Mouse (Mus musculus) limb, embryonic 11.5 days (tissue): ENCODE results near the gene Oaz1. TPM values are rescaled to one million over a fixed set of nuclear protein-coding genes. Genes with fewer than 3 reads are reported as not detected.

ENCODE experiments used
- ATAC-seq: fragments of 200-750 bp; cut with Nextera tagmentation; 2 replicates; pipeline ENCODE4 v1.8.0; 2017; ENCODE audit warnings: low read depth; ENCODE audit not compliant: insufficient number of reproducible peaks, low FRiP score, low TSS enrichment
- DNase-seq: peaks from one replicate; pipeline ENCODE4 v3.0.0-alpha.2; 2015; ENCODE audit warnings: low spot score
- H3K27ac ChIP-seq: fragments of 300-500 bp; sonication (generic); replicated peaks from 2 replicates; pipeline ENCODE4 v1.5.1; 2014; ENCODE audit warnings: low read depth, mild to moderate bottlenecking, low read length
- H3K27me3 ChIP-seq: fragments of 300-500 bp; sonication (generic); 2 replicates; pipeline ENCODE4 v1.6.1; 2014; ENCODE audit warnings: mild to moderate bottlenecking, low read length, mixed read lengths; ENCODE audit not compliant: control insufficient read depth, insufficient read depth
- H3K36me3 ChIP-seq: fragments of 300-500 bp; sonication (generic); 2 replicates; pipeline ENCODE4 v1.6.1; 2014; ENCODE audit warnings: mild to moderate bottlenecking, low read length, moderate library complexity, mixed read lengths; ENCODE audit not compliant: control insufficient read depth, insufficient read depth
- H3K4me1 ChIP-seq: fragments of 300-500 bp; sonication (generic); 2 replicates; pipeline ENCODE4 v1.6.1; 2014; ENCODE audit warnings: low read length, mixed read lengths; ENCODE audit not compliant: control insufficient read depth, insufficient read depth
- H3K4me2 ChIP-seq: fragments of 300-500 bp; sonication (generic); 2 replicates; pipeline ENCODE4 v1.6.1; 2014; ENCODE audit warnings: low read depth, mild to moderate bottlenecking, moderate library complexity; ENCODE audit not compliant: severe bottlenecking
- H3K4me3 ChIP-seq: fragments of 300-500 bp; sonication (generic); 2 replicates; pipeline ENCODE4 v1.5.1; 2014; ENCODE audit warnings: low read depth, low read length
- H3K9ac ChIP-seq: fragments of 300-500 bp; sonication (generic); 2 replicates; pipeline ENCODE4 v1.6.1; 2014; ENCODE audit warnings: mild to moderate bottlenecking, low read length
- H3K9me3 ChIP-seq: fragments of 300-500 bp; sonication (generic); 2 replicates; pipeline ENCODE4 v1.6.1; 2016; ENCODE audit warnings: low read length; ENCODE audit not compliant: control insufficient read depth
- WGBS: fragments of 180-500 bp; shearing (Covaris S2); extraction: QIAGEN DNeasy Blood & Tissue Kit; methylation state at CpG from one replicate; pipeline ENCODE4 v1.1.7; 2014; 5-methylcytosine and 5-hydroxymethylcytosine counted together
- microRNA counts: library from miRNA; unstranded; fragments of <30 nt; microRNA quantifications from one replicate; lab custom pipeline; 2016
- microRNA-seq: library from miRNA; unstranded; fragments of <30 nt; microRNA quantifications from one replicate; pipeline ENCODE4, GENCODE M21; 2016
- polyA plus RNA-seq: library from polyadenylated mRNA; unstranded; fragments of >200 nt; fragmentation: Nextera tagmentation; extraction: Ambion mirVana; gene quantifications from 2 replicates; pipeline ENCODE4 v1.2.1, GENCODE M21; 2014

Oaz1 gene
- polyA plus RNA-seq, 1 experiment from 2014 or later, result 2,108 TPM

GRCm38 (mm10) chr10:80874035-80874434 lies 47.6 kb downstream of the Oaz1 start:
- no peaks in the 10 kb centered on the region for H3K4me1 ChIP-seq
- H3K27me3 ChIP-seq, result no peaks in the 10 kb centered on the region
- DNase-seq (no peak), ATAC-seq (no peak)
- no peak overlapping the region for H3K9ac ChIP-seq
- 81% methylated on average over 9 of the region's 9 CpGs for WGBS
- H3K9me3 ChIP-seq, result no peaks in the 10 kb centered on the region
- H3K36me3 ChIP-seq, result no peaks in the 10 kb centered on the region
- H3K4me3 ChIP-seq, result no peak overlapping the region
- H3K4me2 ChIP-seq, result no peak overlapping the region
- no peak overlapping the region for H3K27ac ChIP-seq

- Histone ChIP-seq H3K9ac (no peak overlapping the region), H3K27me3 (no peaks in the 10 kb centered on the region), H3K4me3 (no peak overlapping the region), H3K4me2 (no peak overlapping the region), H3K9me3 (no peaks in the 10 kb centered on the region), H3K36me3 (no peaks in the 10 kb centered on the region), H3K27ac (no peak overlapping the region), H3K4me1 (no peaks in the 10 kb centered on the region)
- no peak for ATAC-seq
- WGBS, result 34% methylated on average over 5 of the region's 5 CpGs
- peak; percentile 74 for DNase-seq
Observed at GRCm38 (mm10) chr10:80876028-80876427, 49.6 kb downstream of the Oaz1 start.

- ATAC-seq, result no peak
- no peaks in the 10 kb centered on the region for H3K36me3 ChIP-seq
- no peak overlapping the region for H3K27ac ChIP-seq
- H3K4me3 ChIP-seq, result no peak overlapping the region
- DNase-seq, result no peak
- no peaks in the 10 kb centered on the region for H3K4me1 ChIP-seq
- H3K27me3 ChIP-seq, result no peaks in the 10 kb centered on the region
- WGBS, result 13% methylated on average over 3 of the region's 3 CpGs
- no peak overlapping the region for H3K9ac ChIP-seq
- no peaks in the 10 kb centered on the region for H3K9me3 ChIP-seq
- H3K4me2 ChIP-seq, result no peak overlapping the region
Observed at GRCm38 (mm10) chr10:80876594-80876993, 50.1 kb downstream of the Oaz1 start.

MicroRNAs encoded within 50 kb of the gene (microRNA counts, 519-probe panel; counts per million panel counts)
- microRNA mmu-miR-1982 (lab: Ali Mortazavi, UCI), result not detected

Small RNA genes lying within 50 kb of the gene (microRNA-seq; reads per million reads assigned to microRNA genes)
- gene Mir1982, result 4.0 reads per million, percentile 6 among the genes with 10 or more reads in this experiment

Other genes with a start within 250 kb of the Oaz1 start
- 5.7 and 6.6 TPM in 2 replicates for gene Klf16, start 249.3 kb upstream of the Oaz1 start, polyA plus RNA-seq
- 114 and 121 TPM in 2 replicates for gene Abhd17a, start 236.3 kb upstream of the Oaz1 start, polyA plus RNA-seq
- gene Scamp4, start 223.8 kb upstream of the Oaz1 start, polyA plus RNA-seq, result 68.8 and 73.0 TPM in 2 replicates
- 9.7 and 9.8 TPM in 2 replicates for gene Adat3, start 223.8 kb upstream of the Oaz1 start, polyA plus RNA-seq
- 2.1 and 2.6 TPM in 2 replicates for gene Gm49322, start 220.6 kb upstream of the Oaz1 start, polyA plus RNA-seq
- gene Csnk1g2, start 203.8 kb upstream of the Oaz1 start, polyA plus RNA-seq, result 126 and 152 TPM in 2 replicates
- 67.4 and 67.9 TPM in 2 replicates for gene Btbd2, start 169.6 kb upstream of the Oaz1 start, polyA plus RNA-seq
- gene Mknk2, start 148.5 kb upstream of the Oaz1 start, polyA plus RNA-seq, result 95.3 and 98.5 TPM in 2 replicates
- gene Mob3a, start 124.7 kb upstream of the Oaz1 start, polyA plus RNA-seq, result 44.0 and 48.6 TPM in 2 replicates
- gene Izumo4, start 124.5 kb upstream of the Oaz1 start, polyA plus RNA-seq, result 4.8 and 5.0 TPM in 2 replicates
- 67.8 and 68.5 TPM in 2 replicates for gene Ap3d1, start 84.4 kb upstream of the Oaz1 start, polyA plus RNA-seq
- 23.0 and 27.8 TPM in 2 replicates for gene Dot1l, start 71.5 kb upstream of the Oaz1 start, polyA plus RNA-seq
- gene Sf3a2, start 28.5 kb upstream of the Oaz1 start, polyA plus RNA-seq, result 122 and 130 TPM in 2 replicates
- gene Plekhj1, start 28.0 kb upstream of the Oaz1 start, polyA plus RNA-seq, result 141 and 145 TPM in 2 replicates
- gene Amh, start 21.4 kb upstream of the Oaz1 start, polyA plus RNA-seq, result not detected in 2 replicates
- 0.40 and 0.96 TPM in 2 replicates for gene Jsrp1, start 13.2 kb upstream of the Oaz1 start, polyA plus RNA-seq
- 0.33 and 0.36 TPM in 2 replicates for gene Lingo3, start 17.4 kb downstream of the Oaz1 start, polyA plus RNA-seq
- 375 and 398 TPM in 2 replicates for gene Lsm7, start 28.6 kb downstream of the Oaz1 start, polyA plus RNA-seq
- 26.8 and 28.1 TPM in 2 replicates for gene Sppl2b, start 28.6 kb downstream of the Oaz1 start, polyA plus RNA-seq
- gene Tmprss9, start 45.2 kb downstream of the Oaz1 start, polyA plus RNA-seq, result not detected in 2 replicates
- gene Timm13, start 74.3 kb downstream of the Oaz1 start, polyA plus RNA-seq, result 336 and 355 TPM in 2 replicates
- 23.3 and 26.7 TPM in 2 replicates for gene Lmnb2, start 91.6 kb downstream of the Oaz1 start, polyA plus RNA-seq
- gene Gadd45b, start 103.4 kb downstream of the Oaz1 start, polyA plus RNA-seq, result 10.9 and 12.3 TPM in 2 replicates
- 4.6 and 4.8 TPM in 2 replicates for gene Gng7, start 188.3 kb downstream of the Oaz1 start, polyA plus RNA-seq
- 0.07 and 0.16 TPM in 2 replicates for gene Diras1, start 199.0 kb downstream of the Oaz1 start, polyA plus RNA-seq
- gene Slc39a3, start 210.8 kb downstream of the Oaz1 start, polyA plus RNA-seq, result 7.8 and 7.9 TPM in 2 replicates
- 219 and 221 TPM in 2 replicates for gene Sgta, start 233.5 kb downstream of the Oaz1 start, polyA plus RNA-seq
- gene Thop1, start 243.4 kb downstream of the Oaz1 start, polyA plus RNA-seq, result 64.0 and 73.5 TPM in 2 replicates